Mouse (Mus musculus): Measurements from ENCODE around the gene Celf2. TPM values are rescaled to one million over a fixed set of nuclear protein-coding genes. Genes with fewer than 3 reads are reported as not detected.

Gene Celf2
- polyA plus RNA-seq, 1 experiment from 2014 or later, result 35.4 TPM

- no peaks in the 10 kb centered on the region for H3K4me1 ChIP-seq (ENCODE audit: control insufficient read depth, insufficient read depth, low read length)
- H3K36me3 ChIP-seq (ENCODE audit: control insufficient read depth, insufficient read depth, low read length), result no peaks in the 10 kb centered on the region
- H3K9me3 ChIP-seq (ENCODE audit: control insufficient read depth, low read length), result no peaks in the 10 kb centered on the region
- H3K4me2 ChIP-seq (ENCODE audit: low read depth, low read length), result no peak overlapping the region
- no peak for ATAC-seq
- no peak overlapping the region for H3K27ac ChIP-seq (ENCODE audit: low read length)
- 80% methylated on average over 12 of the region's 12 CpGs for WGBS
- no peaks in the 10 kb centered on the region for H3K27me3 ChIP-seq (replicated peaks; ENCODE audit: control insufficient read depth, insufficient read depth, low read length)
- no peak overlapping the region for H3K9ac ChIP-seq (ENCODE audit: low read depth, low read length)
- no peak overlapping the region for H3K4me3 ChIP-seq (ENCODE audit: low read length)
Observed at GRCm38 (mm10) chr2:6498101-6498500, 1011.3 kb downstream of the Celf2 start.

GRCm38 (mm10) chr2:6497636-6498035 is 1011.7 kb downstream of the Celf2 start:
- 51% methylated on average over 5 of the region's 5 CpGs for WGBS
- Histone ChIP-seq H3K4me1 (ENCODE audit: control insufficient read depth, insufficient read depth, low read length) (no peaks in the 10 kb centered on the region), H3K4me2 (ENCODE audit: low read depth, low read length) (no peak overlapping the region), H3K36me3 (ENCODE audit: control insufficient read depth, insufficient read depth, low read length) (no peaks in the 10 kb centered on the region), H3K9me3 (ENCODE audit: control insufficient read depth, low read length) (no peaks in the 10 kb centered on the region), H3K27ac (ENCODE audit: low read length) (no peak overlapping the region), H3K9ac (ENCODE audit: low read depth, low read length) (no peak overlapping the region), H3K4me3 (ENCODE audit: low read length) (no peak overlapping the region), H3K27me3 (replicated peaks; ENCODE audit: control insufficient read depth, insufficient read depth, low read length) (no peaks in the 10 kb centered on the region)
- ATAC-seq, result no peak

- Histone ChIP-seq H3K4me3 (ENCODE audit: low read length) (no peak overlapping the region), H3K27me3 (replicated peaks; ENCODE audit: control insufficient read depth, insufficient read depth, low read length) (no peaks in the 10 kb centered on the region), H3K9me3 (ENCODE audit: control insufficient read depth, low read length) (no peaks in the 10 kb centered on the region), H3K27ac (ENCODE audit: low read length) (no peak overlapping the region), H3K9ac (ENCODE audit: low read depth, low read length) (no peak overlapping the region), H3K36me3 (ENCODE audit: control insufficient read depth, insufficient read depth, low read length) (no peaks in the 10 kb centered on the region), H3K4me2 (ENCODE audit: low read depth, low read length) (no peak overlapping the region), H3K4me1 (ENCODE audit: control insufficient read depth, insufficient read depth, low read length) (no peaks in the 10 kb centered on the region)
- WGBS, result 85% methylated on average over 5 of the region's 5 CpGs
- ATAC-seq, result no peak
Observed at GRCm38 (mm10) chr2:6493886-6494285, 1015.5 kb downstream of the Celf2 start.

GRCm38 (mm10) chr2:6490870-6491269 is 1018.5 kb downstream of the Celf2 start:
- H3K4me3 ChIP-seq (ENCODE audit: low read length), result no peak overlapping the region
- no peak overlapping the region for H3K4me2 ChIP-seq (ENCODE audit: low read depth, low read length)
- 82% methylated on average over 4 of the region's 4 CpGs for WGBS
- no peak overlapping the region for H3K27ac ChIP-seq (ENCODE audit: low read length)
- H3K9ac ChIP-seq (ENCODE audit: low read depth, low read length), result no peak overlapping the region
- no peak for ATAC-seq
- H3K36me3 ChIP-seq (ENCODE audit: control insufficient read depth, insufficient read depth, low read length), result no peaks in the 10 kb centered on the region
- H3K4me1 ChIP-seq (ENCODE audit: control insufficient read depth, insufficient read depth, low read length), result no peaks in the 10 kb centered on the region
- no peaks in the 10 kb centered on the region for H3K27me3 ChIP-seq (replicated peaks; ENCODE audit: control insufficient read depth, insufficient read depth, low read length)
- no peaks in the 10 kb centered on the region for H3K9me3 ChIP-seq (ENCODE audit: control insufficient read depth, low read length)

GRCm38 (mm10) chr2:6490076-6490475 is 1019.3 kb downstream of the Celf2 start:
- ATAC-seq, result no peak

More at GRCm38 (mm10) chr2:6490076-6490475, 1019.3 kb downstream of the Celf2 start:
- Histone ChIP-seq H3K9me3 (ENCODE audit: control insufficient read depth, low read length) (no peaks in the 10 kb centered on the region), H3K4me2 (ENCODE audit: low read depth, low read length) (no peak overlapping the region), H3K27me3 (replicated peaks; ENCODE audit: control insufficient read depth, insufficient read depth, low read length) (no peaks in the 10 kb centered on the region), H3K36me3 (ENCODE audit: control insufficient read depth, insufficient read depth, low read length) (no peaks in the 10 kb centered on the region), H3K4me1 (ENCODE audit: control insufficient read depth, insufficient read depth, low read length) (no peaks in the 10 kb centered on the region), H3K4me3 (ENCODE audit: low read length) (no peak overlapping the region), H3K27ac (ENCODE audit: low read length) (no peak overlapping the region), H3K9ac (ENCODE audit: low read depth, low read length) (no peak overlapping the region)
- WGBS, result 90% methylated on average over 6 of the region's 6 CpGs

All from intestine, embryonic 16.5 days (tissue).